Mouse (Mus musculus): Measurements from ENCODE around the gene Cox14. TPM values are rescaled to one million over a fixed set of nuclear protein-coding genes. Genes with fewer than 3 reads are reported as not detected.
"Not testable (repeated sequence)": the region's sequence is repeated elsewhere in the genome, so short reads cannot be mapped to it uniquely, and the experiment has no call there.

The Cox14 gene
- polyA plus RNA-seq, 1 experiment from 2014 or later = 132 TPM

- Histone ChIP-seq H3K4me1 (peaks cover 13% of the 10 kb centered on the region), H3K4me3 (no peak overlapping the region), H3K27ac (no peak overlapping the region), H3K36me3 (peaks cover 9% of the 10 kb centered on the region), H3K4me2 (no peak overlapping the region), H3K27me3 (no peaks in the 10 kb centered on the region), H3K9me3 (no peaks in the 10 kb centered on the region), H3K9ac (no peak overlapping the region)
- WGBS = 87% methylated on average over 9 of the region's 9 CpGs
- no peak for ATAC-seq (ENCODE audit: borderline replicate concordance, extremely low read depth, low FRiP score, low TSS enrichment)
These were observed 6.9 kb upstream of the Cox14 start for GRCm38 (mm10) chr15:99718461-99719021.

- Histone ChIP-seq H3K27ac (no peak overlapping the region), H3K36me3 (no peaks in the 10 kb centered on the region), H3K27me3 (no peaks in the 10 kb centered on the region), H3K4me1 (peaks cover 27% of the 10 kb centered on the region), H3K4me2 (no peak overlapping the region), H3K9me3 (no peaks in the 10 kb centered on the region), H3K4me3 (no peak overlapping the region), H3K9ac (no peak overlapping the region)
- WGBS = 70% methylated on average over 8 of the region's 8 CpGs
- ATAC-seq (ENCODE audit: borderline replicate concordance, extremely low read depth, low FRiP score, low TSS enrichment) = no peak
These were observed 5.6 kb upstream of the Cox14 start for GRCm38 (mm10) chr15:99719865-99720264.

DNA sequence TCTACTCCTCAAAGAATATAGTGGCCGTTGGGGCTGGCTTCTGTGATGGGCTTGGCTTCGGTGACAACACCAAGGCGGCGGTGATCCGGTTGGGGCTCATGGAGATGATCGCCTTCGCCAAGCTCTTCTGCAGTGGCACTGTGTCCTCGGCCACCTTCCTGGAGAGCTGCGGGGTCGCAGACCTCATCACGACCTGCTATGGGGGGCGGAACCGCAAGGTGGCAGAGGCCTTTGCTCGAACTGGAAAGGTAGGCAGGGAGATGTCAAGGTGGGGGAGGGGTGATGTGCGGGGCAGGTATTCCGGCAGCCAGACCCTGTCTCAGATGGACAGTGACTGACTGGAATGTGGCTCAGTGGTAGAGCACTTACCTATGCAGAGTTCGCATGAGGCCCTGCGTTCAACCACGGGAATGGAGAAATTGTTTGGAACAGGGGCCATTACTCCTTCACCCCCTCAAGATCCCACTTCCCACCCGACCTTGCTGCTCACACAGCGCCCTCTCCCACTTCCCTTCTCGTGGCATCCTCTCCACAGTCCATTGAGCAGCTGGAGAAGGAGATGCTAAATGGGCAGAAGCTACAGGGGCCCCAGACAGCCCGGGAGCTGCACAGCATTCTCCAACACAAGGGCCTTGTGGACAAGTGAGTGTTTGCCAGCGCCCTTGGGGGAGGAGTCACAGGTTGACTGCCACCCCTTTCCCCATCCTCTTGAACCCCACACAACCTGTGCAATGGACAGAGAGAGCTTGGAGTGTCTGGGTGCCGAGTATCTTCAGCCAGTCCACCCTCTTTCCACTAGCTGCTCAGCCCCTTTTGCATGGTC is 3.3 kb upstream of the Cox14 start:
- Histone ChIP-seq H3K27me3 (no peaks in the 10 kb centered on the region), H3K4me1 (peaks cover 35% of the 10 kb centered on the region), H3K27ac (no peak overlapping the region), H3K9me3 (no peaks in the 10 kb centered on the region), H3K36me3 (no peaks in the 10 kb centered on the region), H3K4me3 (no peak overlapping the region), H3K4me2 (no peak overlapping the region), H3K9ac (no peak overlapping the region)
- 67% methylated on average over 25 of the region's 25 CpGs for WGBS
- ATAC-seq (ENCODE audit: borderline replicate concordance, extremely low read depth, low FRiP score, low TSS enrichment) = no peak

DNA sequence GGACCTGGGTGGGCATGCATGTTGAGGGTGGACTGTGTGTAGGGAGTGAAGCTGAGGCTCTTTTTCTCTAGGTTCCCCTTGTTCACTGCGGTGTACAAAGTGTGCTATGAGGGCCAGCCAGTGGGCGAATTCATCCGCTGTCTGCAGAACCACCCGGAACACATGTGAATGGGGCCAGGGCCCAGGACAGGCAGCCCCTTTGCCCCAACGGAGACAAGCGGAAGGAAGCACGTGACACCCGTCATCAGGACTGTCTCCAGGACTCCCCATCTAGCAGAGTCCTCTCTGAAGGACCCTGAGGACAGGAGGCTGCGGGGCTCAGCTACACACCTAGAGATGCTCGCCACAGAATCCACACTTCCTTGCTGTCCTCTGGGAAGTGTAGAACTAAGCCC is 2.3 kb upstream of the Cox14 start:
- Histone ChIP-seq H3K9me3 (no peaks in the 10 kb centered on the region), H3K27ac (peak overlapping the region; percentile 89), H3K4me3 (no peak overlapping the region), H3K9ac (no peak overlapping the region), H3K4me1 (peaks cover 35% of the 10 kb centered on the region), H3K27me3 (no peaks in the 10 kb centered on the region), H3K4me2 (peak overlapping the region; percentile 56; the same call in 1 of the 2 replicates), H3K36me3 (peaks cover 8% of the 10 kb centered on the region)
- 57% methylated on average over 10 of the region's 10 CpGs for WGBS
- ATAC-seq (ENCODE audit: borderline replicate concordance, extremely low read depth, low FRiP score, low TSS enrichment) = no peak

- peaks cover 13% of the 10 kb centered on the region for H3K36me3 ChIP-seq
- peak overlapping the region; percentile 82; the same call in 1 of the 2 replicates for H3K4me3 ChIP-seq
- no peak for ATAC-seq (ENCODE audit: borderline replicate concordance, extremely low read depth, low FRiP score, low TSS enrichment)
- peak overlapping the region; percentile 21 for H3K9ac ChIP-seq
- H3K9me3 ChIP-seq = no peaks in the 10 kb centered on the region
- 21% methylated on average over 11 of the region's 11 CpGs for WGBS
- H3K27me3 ChIP-seq = no peaks in the 10 kb centered on the region
- H3K4me1 ChIP-seq = peaks cover 35% of the 10 kb centered on the region
- peak overlapping the region; percentile 89 for H3K27ac ChIP-seq
- peak overlapping the region; percentile 56 for H3K4me2 ChIP-seq
These were observed 1.7 kb upstream of the Cox14 start for GRCm38 (mm10) chr15:99723515-99724291.

GRCm38 (mm10) chr15:99724292-99725021 is 961 bp upstream of the Cox14 start:
- peaks cover 21% of the 10 kb centered on the region for H3K36me3 ChIP-seq
- H3K27me3 ChIP-seq = no peaks in the 10 kb centered on the region
- peak overlapping the region; percentile 56 for H3K4me2 ChIP-seq
- H3K9me3 ChIP-seq = no peaks in the 10 kb centered on the region
- WGBS = 6% methylated on average over 16 of the region's 16 CpGs
- peaks cover 35% of the 10 kb centered on the region for H3K4me1 ChIP-seq
- peak overlapping the region; percentile 89 for H3K27ac ChIP-seq
- peak overlapping the region; percentile 82 for H3K4me3 ChIP-seq
- H3K9ac ChIP-seq = peak overlapping the region; percentile 21
- peak; percentile 36; the same call in 1 of the 2 replicates for ATAC-seq (ENCODE audit: borderline replicate concordance, extremely low read depth, low FRiP score, low TSS enrichment)

- H3K9me3 ChIP-seq = no peaks in the 10 kb centered on the region
- H3K9ac ChIP-seq = peak overlapping the region; percentile 94
- H3K4me2 ChIP-seq = peak overlapping the region; percentile 56
- H3K36me3 ChIP-seq = peaks cover 27% of the 10 kb centered on the region
- H3K27ac ChIP-seq = no peak overlapping the region
- H3K27me3 ChIP-seq = no peaks in the 10 kb centered on the region
- peak overlapping the region; percentile 82 for H3K4me3 ChIP-seq
- WGBS = 66% methylated on average over 2 of the region's 2 CpGs
- ATAC-seq (ENCODE audit: borderline replicate concordance, extremely low read depth, low FRiP score, low TSS enrichment) = no peak
- peaks cover 35% of the 10 kb centered on the region for H3K4me1 ChIP-seq
These were observed 1.1 kb downstream of the Cox14 start for GRCm38 (mm10) chr15:99726549-99726948.

DNA sequence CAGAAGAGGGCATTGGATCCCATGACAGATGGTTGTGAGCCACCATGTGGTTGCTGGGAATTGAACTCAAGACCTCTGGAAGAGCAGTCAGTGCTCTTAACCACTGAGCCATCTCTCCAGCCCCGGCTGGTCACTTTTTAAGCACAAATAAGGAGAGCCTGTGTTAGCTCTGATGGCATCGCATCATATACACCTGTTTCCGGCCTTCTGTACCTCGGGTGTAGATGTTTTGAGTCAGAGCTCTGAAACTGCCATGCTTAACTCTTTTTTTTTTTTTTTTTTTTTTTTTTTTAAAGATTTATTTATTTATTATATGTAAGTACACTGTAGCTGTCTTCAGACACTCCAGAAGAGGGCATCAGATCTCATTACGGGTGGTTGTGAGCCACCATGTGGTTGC is 1.6 kb downstream of the Cox14 start:
- not testable (repeated sequence) for H3K4me3 ChIP-seq; H3K9ac ChIP-seq; H3K4me2 ChIP-seq; ATAC-seq (ENCODE audit: borderline replicate concordance, extremely low read depth, low FRiP score, low TSS enrichment); H3K9me3 ChIP-seq; H3K27me3 ChIP-seq; H3K27ac ChIP-seq
- 87% methylated on average over 5 of the region's 5 CpGs for WGBS
- H3K36me3 ChIP-seq = peaks cover 27% of the 10 kb centered on the region
- peaks cover 35% of the 10 kb centered on the region for H3K4me1 ChIP-seq

GRCm38 (mm10) chr15:99727525-99727924 is 2.1 kb downstream of the Cox14 start:
- no peak overlapping the region for H3K9ac ChIP-seq
- H3K4me2 ChIP-seq = no peak overlapping the region
- H3K36me3 ChIP-seq = peaks cover 27% of the 10 kb centered on the region
- H3K9me3 ChIP-seq = no peaks in the 10 kb centered on the region
- 91% methylated on average over 12 of the region's 12 CpGs for WGBS
- peaks cover 32% of the 10 kb centered on the region for H3K4me1 ChIP-seq
- no peaks in the 10 kb centered on the region for H3K27me3 ChIP-seq
- no peak overlapping the region for H3K4me3 ChIP-seq
- no peak for ATAC-seq (ENCODE audit: borderline replicate concordance, extremely low read depth, low FRiP score, low TSS enrichment)
- no peak overlapping the region for H3K27ac ChIP-seq

DNA sequence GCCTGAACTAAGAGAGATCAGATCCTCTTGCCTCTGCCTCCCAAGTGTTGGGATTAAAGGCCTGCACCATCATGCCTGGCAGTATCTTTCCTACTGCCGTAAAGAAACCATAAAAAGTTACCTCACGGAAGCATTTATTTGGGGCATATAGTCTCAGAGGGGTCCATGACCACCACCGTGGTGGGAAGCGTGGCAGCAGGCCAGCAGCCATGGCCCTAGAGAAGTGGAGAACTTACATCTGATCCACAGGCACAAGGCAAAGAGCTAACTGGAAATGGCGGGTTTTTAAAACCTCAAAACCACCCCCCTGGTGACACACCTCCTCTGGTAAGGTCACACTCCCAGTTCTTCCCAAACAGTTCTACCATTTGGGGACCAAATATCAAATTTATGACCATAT is 2.8 kb downstream of the Cox14 start:
- WGBS = 91% methylated on average over 5 of the region's 5 CpGs
- Histone ChIP-seq H3K36me3 (peaks cover 32% of the 10 kb centered on the region), H3K27me3 (no peaks in the 10 kb centered on the region), H3K9me3 (no peaks in the 10 kb centered on the region), H3K27ac (no peak overlapping the region), H3K9ac (no peak overlapping the region), H3K4me1 (peaks cover 27% of the 10 kb centered on the region), H3K4me2 (no peak overlapping the region), H3K4me3 (no peak overlapping the region)
- ATAC-seq (ENCODE audit: borderline replicate concordance, extremely low read depth, low FRiP score, low TSS enrichment) = no peak

DNA sequence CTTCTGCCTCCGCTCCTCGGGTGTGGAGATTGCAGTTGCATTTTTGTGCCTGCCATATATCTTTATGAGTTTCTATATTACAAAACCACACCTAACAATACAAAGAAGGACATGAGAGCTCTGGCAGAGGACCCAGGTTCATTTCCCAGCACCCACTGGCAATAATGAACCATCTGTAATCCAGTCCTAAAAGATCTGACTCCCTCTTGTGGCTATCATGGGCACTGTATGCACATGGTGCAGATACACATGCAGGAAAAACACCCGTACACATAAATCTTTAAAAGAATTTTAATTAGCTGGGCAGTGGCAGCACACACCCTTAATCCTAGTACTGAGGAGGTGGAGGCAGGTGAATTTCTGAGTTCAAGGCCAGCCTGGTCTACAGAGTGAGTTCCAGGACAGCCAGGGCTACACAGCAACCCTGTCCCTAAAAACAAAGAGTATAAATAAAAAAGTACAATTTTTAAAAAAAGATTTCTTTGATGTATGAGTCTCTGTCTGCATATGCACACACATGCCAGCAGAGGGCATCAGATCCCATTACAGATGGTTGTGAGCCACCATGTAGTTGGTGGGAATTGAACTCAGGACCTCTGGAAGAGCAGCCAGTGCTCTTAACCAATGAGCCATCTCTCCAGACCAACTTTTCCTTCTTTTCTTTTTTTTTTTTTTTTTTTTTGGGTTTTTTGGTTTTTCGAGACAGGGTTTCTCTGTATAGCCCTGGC is 3.8 kb downstream of the Cox14 start:
- Histone ChIP-seq H3K36me3 (peaks cover 36% of the 10 kb centered on the region), H3K27me3 (no peaks in the 10 kb centered on the region), H3K9me3 (no peaks in the 10 kb centered on the region), H3K4me1 (peaks cover 17% of the 10 kb centered on the region), H3K4me2 (no peak overlapping the region), H3K27ac (no peak overlapping the region), H3K4me3 (no peak overlapping the region), H3K9ac (no peak overlapping the region)
- no peak for ATAC-seq (ENCODE audit: borderline replicate concordance, extremely low read depth, low FRiP score, low TSS enrichment)
- 96% methylated on average over 3 of the region's 4 CpGs for WGBS

Data from lung, embryonic 15.5 days (tissue).